Mouse (Mus musculus) CH12.LX (cell line): ENCODE data around the gene Foxred2. TPM values are rescaled to one million over a fixed set of nuclear protein-coding genes. Genes with fewer than 3 reads are reported as not detected.

Source experiments
- DNase-seq: peaks from one replicate; pipeline ENCODE4 v3.0.0-alpha.2; 2013; ENCODE audit errors: extremely low read depth
- H3K27ac ChIP-seq: 2 replicates; pipeline ENCODE4 v1.5.1; 2012; ENCODE audit warnings: low read depth, mild to moderate bottlenecking, control low read depth, moderate library complexity; ENCODE audit not compliant: insufficient read depth
- H3K27me3 ChIP-seq: replicated peaks from 2 replicates; pipeline ENCODE3; 2012; ENCODE audit warnings: inconsistent platforms
- H3K36me3 ChIP-seq, 2 experiments: replicated peaks in 1 of 2; 2 replicates each; pipeline versions ENCODE3 to v1.6.1; 2012; ENCODE audit warnings: inconsistent platforms in 1 of 2, low read length in 1 of 2, mild to moderate bottlenecking in 1 of 2, mixed read lengths in 1 of 2, moderate library complexity in 1 of 2; ENCODE audit not compliant: control insufficient read depth in 1 of 2, insufficient read depth in 1 of 2
- H3K4me1 ChIP-seq, 2 experiments: 2 replicates each; pipeline ENCODE4 v1.6.1; 2012; ENCODE audit warnings: inconsistent platforms in 1 of 2, moderate library complexity in 1 of 2; ENCODE audit not compliant: insufficient read depth in 2 of 2, control insufficient read depth in 1 of 2
- H3K4me2 ChIP-seq: 2 replicates; pipeline ENCODE4 v1.6.1; 2012; ENCODE audit warnings: low read depth, mild to moderate bottlenecking, control low read depth; ENCODE audit not compliant: poor library complexity, insufficient read depth, severe bottlenecking
- H3K4me3 ChIP-seq, 3 experiments: fragments of 150-350 bp in 1 of 3; sonication (generic) in 1 of 3; replicated peaks in 1 of 3; 2 replicates each; pipeline versions ENCODE3 to v1.5.1; 2011 to 2012; ENCODE audit warnings: low read depth in 2 of 3, low read length in 2 of 3, mild to moderate bottlenecking in 2 of 3, moderate library complexity in 2 of 3, control low read depth in 1 of 3, improper control_type of control experiment in 1 of 3, inconsistent platforms in 1 of 3, mixed read lengths in 1 of 3; ENCODE audit not compliant: poor library complexity in 1 of 3
- H3K79me2 ChIP-seq: replicated peaks from 2 replicates; pipeline ENCODE4 v1.6.1; 2012; ENCODE audit warnings: mild to moderate bottlenecking, moderate library complexity; ENCODE audit not compliant: control insufficient read depth, poor library complexity, insufficient read depth, severe bottlenecking; ENCODE audit errors: extremely low read depth
- H3K9ac ChIP-seq: 2 replicates; pipeline ENCODE4 v1.6.1; 2012; ENCODE audit warnings: low read depth, mild to moderate bottlenecking, control low read depth, moderate library complexity; ENCODE audit not compliant: insufficient read depth
- H3K9me3 ChIP-seq: replicated peaks from 2 replicates; pipeline ENCODE3; 2012; ENCODE audit warnings: low read length, inconsistent platforms, mixed read lengths
- E2F4 ChIP-seq: IDR thresholded peaks from 2 replicates; pipeline ENCODE4 v1.6.1; 2011; ENCODE audit warnings: low read depth, low read length, improper control_type of control experiment; ENCODE audit not compliant: insufficient replicate concordance
- GABPA ChIP-seq: IDR thresholded peaks from 2 replicates; pipeline ENCODE4 v1.6.1; 2012; ENCODE audit warnings: low read depth, low read length, improper control_type of control experiment, inconsistent platforms; ENCODE audit not compliant: insufficient replicate concordance
- IRF4 ChIP-seq: IDR thresholded peaks from 2 replicates; pipeline ENCODE4 v1.6.1; 2014; ENCODE audit warnings: low read depth, mild to moderate bottlenecking, inconsistent platforms, low read length, improper control_type of control experiment
- JUN ChIP-seq: IDR thresholded peaks from 2 replicates; pipeline ENCODE4 v1.6.1; 2011; ENCODE audit warnings: low read depth, mild to moderate bottlenecking, low read length, improper control_type of control experiment, moderate library complexity; ENCODE audit not compliant: insufficient read depth
- NELFE ChIP-seq: IDR thresholded peaks from 2 replicates; pipeline ENCODE4 v1.6.1; 2011; ENCODE audit warnings: low read depth, low read length, improper control_type of control experiment
- NRF1 ChIP-seq: IDR thresholded peaks from 2 replicates; pipeline ENCODE4 v1.6.1; 2014; ENCODE audit warnings: low read depth, mild to moderate bottlenecking, inconsistent platforms, low read length, improper control_type of control experiment, moderate library complexity
- RCOR1 ChIP-seq: conservative IDR thresholded peaks from 2 replicates; pipeline ENCODE4 v1.6.1; 2012; ENCODE audit warnings: low read depth, mild to moderate bottlenecking, inconsistent platforms, low read length, improper control_type of control experiment
- TCF12 ChIP-seq: IDR thresholded peaks from 2 replicates; pipeline ENCODE4 v1.6.1; 2014; ENCODE audit warnings: low read depth, mild to moderate bottlenecking, inconsistent platforms, low read length, improper control_type of control experiment
- ZC3H11A ChIP-seq: IDR thresholded peaks from 2 replicates; pipeline ENCODE4 v1.6.1; 2012; ENCODE audit warnings: low read depth, mild to moderate bottlenecking, inconsistent platforms, low read length, improper control_type of control experiment
- ZKSCAN1 ChIP-seq: IDR thresholded peaks from 2 replicates; pipeline ENCODE4 v1.6.1; 2012; ENCODE audit warnings: low read depth, inconsistent platforms, low read length, improper control_type of control experiment, borderline replicate concordance
- dilution Hi-C: fragments of 300-500 bp; cut with MboI; formaldehyde crosslinking; loops from 2 replicates; pipeline ENCODE4 v1.14.3; 2020; ENCODE audit warnings: low sequenced_read_pairs; ENCODE audit not compliant: extremely low pct_unique_long_range_greater_than_20kb, extremely low pct_ligation_motif_present
- in situ Hi-C: fragments of 300-500 bp; cut with MboI; formaldehyde crosslinking; loops from 3 replicates; pipeline ENCODE4 v1.14.3; 2019; ENCODE audit warnings: low sequenced_read_pairs, low pct_ligation_motif_present, low pct_unique_long_range_greater_than_20kb, mixed read lengths
- polyA plus RNA-seq: library from polyadenylated mRNA; unstranded; fragments of >175 nt; gene quantifications from 2 replicates; pipeline ENCODE4 v1.2.1, GENCODE M21; 2012; ENCODE audit warnings: low read depth; ENCODE audit not compliant: insufficient read length
- total RNA-seq, 2 experiments: library from RNA; depleted of rRNA; stranded (reverse); fragments of 300-350 nt in 1 of 2; fragments of >200 nt in 1 of 2; gene quantifications; 2 replicates each; pipeline ENCODE4 v1.2.3; 2012 to 2014

Gene Foxred2
- total and polyA plus RNA-seq, 3 experiments = 0.17 to 0.43 (median 0.39) TPM

DNA sequence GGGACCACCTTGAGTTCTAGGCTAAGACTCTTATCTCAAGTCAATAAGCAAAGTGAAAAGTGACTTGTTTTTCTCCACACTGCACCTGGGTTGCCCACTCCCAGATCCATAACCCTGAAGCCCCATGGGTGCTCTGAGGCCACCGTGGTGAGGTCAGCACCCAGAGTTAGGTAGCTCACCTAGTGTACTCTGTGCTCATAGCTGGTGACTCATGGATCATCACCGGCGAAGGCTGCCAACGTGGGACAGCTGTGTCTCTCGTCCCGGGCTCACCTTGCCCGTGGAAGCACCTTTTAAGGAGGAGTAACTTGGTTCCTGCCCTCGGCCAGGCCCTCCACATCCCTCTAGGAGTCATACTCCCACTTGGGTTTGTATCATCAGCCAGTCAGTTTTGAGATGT lies 43.5 kb downstream of the Foxred2 start:
- DNase-seq = no peak
- Histone ChIP-seq H3K27ac (no peak overlapping the region), H3K9me3 (no peaks in the 10 kb centered on the region), H3K4me1 (0 out of 4 replicates have a peak, but pooled peaks cover 0 to 2% of the 10 kb centered on the region in 2 experiments), H3K27me3 (no peaks in the 10 kb centered on the region), H3K36me3 (peaks cover 30 to 50% of the 10 kb centered on the region in 2 experiments), H3K79me2 (no peaks in the 10 kb centered on the region), H3K4me2 (no peak overlapping the region), H3K9ac (no peak overlapping the region), H3K4me3 (no peak overlapping the region)
- in situ Hi-C loops (loop anchor here (10.0 kb wide), 1 partner anchor 138 kb away; no protein-coding TSS in a partner anchor), dilution Hi-C loops (no loop called here)
- no peak for TF ChIP-seq RCOR1
- no peak for TF ChIP-seq NRF1
- no peak for TF ChIP-seq TCF12

DNA sequence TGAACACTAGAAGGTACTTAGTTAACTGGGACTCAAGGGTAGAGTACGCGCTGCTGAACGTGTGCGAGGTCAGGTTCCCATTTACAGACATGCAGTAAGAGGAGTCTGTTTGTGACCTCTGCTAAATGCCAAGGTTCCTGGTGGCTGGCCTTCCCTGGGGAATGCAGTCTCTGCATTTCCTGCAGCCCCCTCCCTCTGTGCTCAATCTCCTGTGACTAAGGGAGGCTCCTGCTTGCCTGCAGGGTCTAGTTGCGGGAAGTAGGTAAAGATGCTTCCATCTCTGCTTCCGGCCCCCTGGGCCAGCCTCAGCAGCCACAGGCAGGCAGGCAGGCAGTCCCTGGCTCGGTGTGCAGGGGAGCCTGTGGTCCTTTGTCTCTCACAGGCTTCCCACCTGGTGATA lies 43.9 kb downstream of the Foxred2 start:
- no peaks in the 10 kb centered on the region for H3K9me3 ChIP-seq
- DNase-seq = no peak
- dilution Hi-C loops = no loop called here
- H3K36me3 ChIP-seq = peaks cover 26 to 46% of the 10 kb centered on the region in 2 experiments
- 0 out of 4 replicates have a peak, but pooled peaks cover 0 to 2% of the 10 kb centered on the region in 2 experiments for H3K4me1 ChIP-seq
- no peak overlapping the region for H3K4me3 ChIP-seq
- H3K27ac ChIP-seq = no peak overlapping the region
- no peaks in the 10 kb centered on the region for H3K27me3 ChIP-seq
- H3K9ac ChIP-seq = no peak overlapping the region
- TF ChIP-seq GABPA (no peak), NELFE (no peak), ZKSCAN1 (no peak)
- no peak overlapping the region for H3K4me2 ChIP-seq
- no peaks in the 10 kb centered on the region for H3K79me2 ChIP-seq
- in situ Hi-C loops = loop anchor here (10.0 kb wide), 1 partner anchor 138 kb away; no protein-coding TSS in a partner anchor

DNA sequence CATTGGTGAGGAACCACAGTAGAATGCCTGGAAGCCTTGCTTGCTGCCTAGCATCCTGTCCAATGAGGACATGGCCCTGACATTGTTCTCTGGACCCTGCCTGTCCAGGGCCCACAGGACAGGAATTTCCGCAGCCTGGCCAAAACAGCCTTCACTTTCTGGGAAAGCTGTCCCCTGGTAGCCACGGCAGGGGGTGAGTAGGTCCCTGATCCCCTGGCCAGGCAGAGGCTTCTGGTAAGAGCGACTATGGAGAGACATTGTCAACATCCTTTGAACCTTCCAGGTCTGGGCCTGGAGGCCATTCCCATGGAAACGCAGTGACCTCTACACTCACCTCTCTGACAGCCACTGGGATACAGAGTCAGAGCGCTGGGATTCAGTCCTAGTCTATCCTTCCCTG lies 44.5 kb downstream of the Foxred2 start:
- Histone ChIP-seq H3K4me2 (no peak overlapping the region), H3K4me3 (no peak overlapping the region), H3K36me3 (peaks cover 25 to 42% of the 10 kb centered on the region in 2 experiments), H3K9me3 (no peaks in the 10 kb centered on the region), H3K27me3 (no peaks in the 10 kb centered on the region), H3K27ac (no peak overlapping the region), H3K9ac (no peak overlapping the region), H3K4me1 (0 out of 4 replicates have a peak, but pooled peaks cover 0 to 1% of the 10 kb centered on the region in 2 experiments), H3K79me2 (no peaks in the 10 kb centered on the region)
- dilution Hi-C loops (no loop called here), in situ Hi-C loops (loop anchor here (10.0 kb wide), 1 partner anchor 137 kb away; no protein-coding TSS in a partner anchor)
- DNase-seq = no peak
- no peak for TF ChIP-seq E2F4
- TF ChIP-seq JUN = no peak
- no peak for TF ChIP-seq ZC3H11A
- no peak for TF ChIP-seq NELFE
- TF ChIP-seq IRF4 = no peak
- no peak for TF ChIP-seq GABPA
